Mouse (Mus musculus) left cerebral cortex, postnatal 4 days (tissue): Measurements from ENCODE around the gene Snrpa. TPM values are rescaled to one million over a fixed set of nuclear protein-coding genes. Genes with fewer than 3 reads are reported as not detected.
A peak's percentile ranks its signal among the peaks of the same experiment; 100 is the strongest.

Experiments
- DNase-seq: peaks from one replicate; pipeline ENCODE4 v3.0.0-alpha.2; 2022
- intact Hi-C: fragments of 180-260 bp; cut with DNase I; formaldehyde crosslinking; loops from one replicate; pipeline ENCODE4 v1.15.1; 2025
- microRNA-seq: library from miRNA; unstranded; fragments of <30 nt; microRNA quantifications from one replicate; pipeline ENCODE4 v1.2.0, GENCODE M21; 2022
- total RNA-seq, 2 experiments: library from RNA; stranded (reverse); gene quantifications; 2 replicates each; pipeline ENCODE4 v1.2.3; 2021

Gene Snrpa
- total RNA-seq, 2 experiments from 2014 or later, result 98.6 to 110 TPM

DNA sequence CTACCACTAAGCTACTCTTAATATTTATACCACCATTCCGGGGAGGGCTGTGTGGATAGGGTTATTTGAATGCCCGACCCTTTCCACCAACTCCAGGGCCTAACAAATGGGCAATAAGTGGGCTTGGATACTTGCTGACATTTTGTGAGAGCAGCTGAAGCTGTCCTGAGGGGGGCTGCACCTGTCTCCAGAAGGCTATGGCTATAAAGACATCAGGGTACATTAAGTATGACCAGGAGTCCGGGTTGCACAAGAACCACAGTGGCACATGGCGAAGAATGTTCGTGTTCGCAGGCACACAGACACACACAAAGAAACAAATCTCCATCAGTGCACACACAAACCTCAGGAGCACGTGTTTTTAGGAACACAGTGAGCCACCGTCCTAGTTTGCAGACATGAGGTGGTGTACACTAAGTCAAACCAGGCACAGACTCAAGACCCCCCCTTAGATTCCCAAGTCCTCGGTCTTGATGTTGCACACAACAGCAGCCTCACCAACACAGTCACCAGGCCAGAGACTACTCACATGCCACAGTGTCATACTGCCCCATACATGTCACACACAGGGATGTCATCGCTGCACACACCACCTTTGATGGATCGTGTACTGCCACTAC lies 28.5 kb downstream of the Snrpa start:
- DNase-seq, result no peak
- intact Hi-C loops, result no loop called here

- intact Hi-C loops, result no loop called here
- peak; percentile 98 for DNase-seq
Measured at GRCm38 (mm10) chr7:27166614-27167474, 29.2 kb downstream of the Snrpa start, which contains the start of gene Egln2. Gene Egln2, minus strand, starts transcription at chr7:27166802.

GRCm38 (mm10) chr7:27166229-27166613 lies 29.9 kb downstream of the Snrpa start:
- intact Hi-C loops, result no loop called here
- peak; percentile 88 for DNase-seq

DNA sequence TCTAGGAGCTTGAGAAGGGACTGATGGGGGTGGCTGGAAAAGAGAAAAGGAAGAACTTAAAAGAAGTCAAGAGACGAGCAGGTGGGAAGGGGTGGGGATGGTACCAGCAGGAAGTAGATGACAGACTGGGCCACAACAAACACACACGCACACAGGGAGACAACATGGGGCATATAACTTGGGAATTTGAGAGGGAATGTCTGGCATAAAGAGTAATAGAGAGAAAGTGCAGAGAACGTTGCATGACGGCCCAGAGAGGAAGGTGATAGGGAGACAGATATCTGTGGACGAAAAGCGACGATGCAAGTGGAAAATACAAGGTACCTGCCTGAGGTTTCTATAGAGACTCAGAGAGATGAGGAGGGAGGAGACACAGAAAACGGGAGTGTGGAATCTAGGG lies 30.4 kb downstream of the Snrpa start:
- DNase-seq, result no peak
- intact Hi-C loops, result no loop called here

GRCm38 (mm10) chr7:27165007-27165655 lies 30.9 kb downstream of the Snrpa start:
- DNase-seq, result peak; percentile 43
- intact Hi-C loops, result no loop called here

- intact Hi-C loops, result no loop called here
- no peak for DNase-seq
Measured at GRCm38 (mm10) chr7:27164112-27164947, 31.7 kb downstream of the Snrpa start.

GRCm38 (mm10) chr7:27163450-27163805 lies 32.6 kb downstream of the Snrpa start:
- DNase-seq, result no peak
- intact Hi-C loops, result no loop called here

- no peak for DNase-seq
- intact Hi-C loops, result no loop called here
Measured at GRCm38 (mm10) chr7:27162780-27163449, 33.2 kb downstream of the Snrpa start.

DNA sequence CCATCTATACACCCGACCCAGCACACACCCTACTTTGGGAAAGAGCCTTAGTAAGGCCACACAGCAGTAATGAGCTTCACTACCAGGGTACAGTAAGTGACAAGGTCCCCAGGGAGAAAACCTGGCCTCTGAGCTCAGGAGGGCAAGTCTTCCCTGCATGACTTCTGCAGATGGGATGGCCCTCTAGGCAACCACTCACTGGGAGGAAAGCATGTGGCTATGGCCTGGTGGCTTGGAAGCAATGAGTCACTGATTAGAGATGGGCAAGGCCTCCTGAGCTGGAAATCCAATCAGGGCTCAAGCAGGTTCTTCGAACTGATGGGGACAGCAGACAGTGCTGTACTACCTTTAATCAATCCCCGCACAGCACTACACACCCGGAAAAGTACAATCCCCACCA lies 34.3 kb downstream of the Snrpa start:
- DNase-seq, result no peak
- intact Hi-C loops, result no loop called here

- intact Hi-C loops, result no loop called here
- DNase-seq, result no peak
Measured at GRCm38 (mm10) chr7:27160921-27161320, 35.1 kb downstream of the Snrpa start.

DNA sequence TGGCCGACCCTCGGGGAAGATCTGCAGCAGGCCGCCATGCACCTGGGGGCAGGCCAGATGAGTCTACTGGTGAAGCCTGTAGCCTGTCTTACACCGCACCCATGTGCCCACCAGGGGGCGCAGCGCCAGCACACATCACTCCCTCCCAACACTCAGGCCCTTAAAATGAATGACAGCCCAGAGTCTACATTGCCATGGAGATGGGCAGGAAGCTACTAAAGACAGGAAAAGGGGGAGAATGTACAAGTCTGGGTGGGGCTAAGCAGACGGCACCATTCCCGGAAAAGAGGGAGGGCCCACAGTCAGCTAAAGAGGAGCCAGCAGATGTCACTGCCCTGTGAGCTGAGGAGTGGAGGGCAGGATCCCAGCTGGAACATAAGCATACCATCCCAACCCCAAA lies 36.2 kb downstream of the Snrpa start:
- intact Hi-C loops, result no loop called here
- DNase-seq, result peak; percentile 90

DNA sequence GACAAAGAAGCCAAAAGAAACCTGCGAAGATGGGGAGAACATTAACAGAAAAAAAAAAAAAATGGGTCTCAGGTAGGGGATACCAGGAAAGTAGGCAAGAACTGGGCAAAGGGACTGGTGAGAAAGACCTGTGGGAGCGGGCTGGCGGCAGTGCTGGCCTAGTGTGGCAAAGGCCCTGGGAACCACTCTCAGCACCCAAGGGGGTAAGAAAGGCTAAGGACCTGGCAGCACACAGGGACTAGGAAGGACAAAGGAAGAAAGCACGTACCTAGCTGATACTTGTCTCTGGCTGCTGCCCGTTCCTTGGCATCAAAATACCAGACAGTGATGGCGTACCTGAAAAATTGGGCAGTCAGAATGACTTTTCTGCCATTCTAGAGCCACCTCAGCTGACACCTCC lies 36.8 kb downstream of the Snrpa start:
- intact Hi-C loops, result no loop called here

DNA sequence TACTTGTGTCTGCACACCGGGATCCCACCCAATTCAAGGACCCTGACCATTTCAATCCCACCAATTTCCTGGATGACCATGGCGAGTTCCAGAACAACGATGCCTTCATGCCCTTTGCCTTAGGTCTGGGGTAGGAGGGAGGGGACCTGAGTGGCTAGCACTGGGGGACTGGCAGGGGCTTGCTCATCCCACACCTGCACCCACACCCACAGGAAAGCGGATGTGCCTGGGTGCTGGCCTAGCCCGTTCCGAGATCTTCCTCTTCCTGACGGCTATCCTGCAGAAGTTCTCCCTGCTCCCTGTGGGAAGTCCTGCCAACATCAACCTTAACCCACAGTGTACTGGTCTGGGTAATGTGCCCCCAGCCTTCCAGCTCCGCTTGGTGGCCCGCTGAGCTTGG lies 37.9 kb downstream of the Snrpa start:
- intact Hi-C loops, result no loop called here
- DNase-seq, result no peak

More for the DNA sequence above, 36.8 kb downstream of the Snrpa start:
- DNase-seq, result no peak

GRCm38 (mm10) chr7:27156005-27156404 lies 40.1 kb downstream of the Snrpa start:
- DNase-seq, result no peak
- intact Hi-C loops, result no loop called here

- DNase-seq, result no peak
Measured at GRCm38 (mm10) chr7:27153205-27153764, 42.8 kb downstream of the Snrpa start, which contains the start of gene Cyp2t4. Gene Cyp2t4, plus strand, starts transcription at chr7:27153714.

More at GRCm38 (mm10) chr7:27153205-27153764, 42.8 kb downstream of the Snrpa start, which contains the start of gene Cyp2t4:
- intact Hi-C loops, result no loop called here

Small RNA genes within 50 kb of the gene (microRNA-seq; reads per million reads assigned to microRNA genes)
- gene Mir1191, result not detected
- gene Mir3101, result 0.90 reads per million

Other genes starting within 250 kb of the Snrpa start
- not detected for gene Cyp2a12, start 167.2 kb downstream of the Snrpa start, total RNA-seq
- not detected for gene Cyp2f2, start 76.4 kb downstream of the Snrpa start, total RNA-seq
- not detected for gene Cyp2t4, start 42.6 kb downstream of the Snrpa start, total RNA-seq
- 10 to 100 TPM; 89.8 to 91.3 TPM for gene Egln2, start 29.5 kb downstream of the Snrpa start, total RNA-seq
- gene Rab4b, start 17.4 kb downstream of the Snrpa start, total RNA-seq, result 10 to 100 TPM; 86.0 to 89.0 TPM
- not detected for gene Gm21983, start 15.2 kb downstream of the Snrpa start, total RNA-seq
- 1 to 10 TPM; 2.3 to 2.4 TPM for gene Mia, start 15.1 kb downstream of the Snrpa start, total RNA-seq
- gene BC024978, start 490 bp downstream of the Snrpa start, total RNA-seq, result 10 to 100 TPM; 16.3 to 18.0 TPM
- 10 to 100 TPM; 14.1 to 14.3 TPM for gene Itpkc, start 32.4 kb upstream of the Snrpa start, total RNA-seq
- 10 to 100 TPM; 23.6 to 27.0 TPM for gene Coq8b, start 36.8 kb upstream of the Snrpa start, total RNA-seq
- 100 to 1,000 TPM; 101 to 104 TPM for gene Numbl, start 62.2 kb upstream of the Snrpa start, total RNA-seq
- gene Ltbp4, start 141.4 kb upstream of the Snrpa start, total RNA-seq, result 10 to 100 TPM; 41.9 to 52.7 TPM
- gene Shkbp1, start 159.7 kb upstream of the Snrpa start, total RNA-seq, result 10 to 100 TPM; 47.2 to 52.4 TPM
- not detected for gene Gm20479, start 161.1 kb upstream of the Snrpa start, total RNA-seq